Mouse (Mus musculus) heart, embryonic 11.5 days (tissue): Measurements from ENCODE around the gene Dnajc9. TPM values are rescaled to one million over a fixed set of nuclear protein-coding genes. Genes with fewer than 3 reads are reported as not detected.

Source experiments
- ATAC-seq: fragments of 200-750 bp; cut with Nextera tagmentation; replicated peaks from 2 replicates; pipeline ENCODE4 v1.8.0; 2017; ENCODE audit warnings: moderate library complexity; ENCODE audit not compliant: insufficient number of reproducible peaks, low FRiP score, low TSS enrichment
- H3K27ac ChIP-seq: fragments of 300-500 bp; sonication (generic); 2 replicates; pipeline ENCODE4 v1.5.1; 2014; ENCODE audit warnings: mild to moderate bottlenecking, low read depth, low read length
- H3K27me3 ChIP-seq: fragments of 300-500 bp; sonication (generic); 2 replicates; pipeline ENCODE4 v1.6.1; 2014; ENCODE audit warnings: mild to moderate bottlenecking, low read length, mixed read lengths; ENCODE audit not compliant: control insufficient read depth, insufficient read depth
- H3K36me3 ChIP-seq: fragments of 300-500 bp; sonication (generic); 2 replicates; pipeline ENCODE4 v1.6.1; 2014; ENCODE audit warnings: mild to moderate bottlenecking, low read length, moderate library complexity, mixed read lengths; ENCODE audit not compliant: control insufficient read depth, insufficient read depth
- H3K4me1 ChIP-seq: fragments of 300-500 bp; sonication (generic); 2 replicates; pipeline ENCODE4 v1.6.1; 2014; ENCODE audit warnings: low read length; ENCODE audit not compliant: control insufficient read depth, insufficient read depth
- H3K4me2 ChIP-seq: fragments of 300-500 bp; sonication (generic); 2 replicates; pipeline ENCODE4 v1.6.1; 2014; ENCODE audit warnings: mild to moderate bottlenecking, moderate library complexity
- H3K4me3 ChIP-seq: fragments of 300-500 bp; sonication (generic); 2 replicates; pipeline ENCODE4 v1.5.1; 2014; ENCODE audit warnings: low read depth, low read length
- H3K9ac ChIP-seq: fragments of 300-500 bp; sonication (generic); 2 replicates; pipeline ENCODE4 v1.6.1; 2014; ENCODE audit warnings: mild to moderate bottlenecking, low read depth, low read length, moderate library complexity
- H3K9me3 ChIP-seq: fragments of 300-500 bp; sonication (generic); replicated peaks from 2 replicates; pipeline ENCODE4 v1.6.1; 2016; ENCODE audit warnings: low read length; ENCODE audit not compliant: control insufficient read depth
- WGBS: fragments of 180-500 bp; shearing (Covaris S2); extraction: QIAGEN DNeasy Blood & Tissue Kit; methylation state at CpG from one replicate; pipeline ENCODE4 v1.1.7; 2014; ENCODE audit not compliant: insufficient replicate concordance; 5-methylcytosine and 5-hydroxymethylcytosine counted together
- polyA plus RNA-seq: library from polyadenylated mRNA; unstranded; fragments of >200 nt; fragmentation: Nextera tagmentation; extraction: Ambion mirVana; gene quantifications from 2 replicates; pipeline ENCODE4 v1.2.1, GENCODE M21; 2014

Gene Dnajc9
- polyA plus RNA-seq, 1 experiment from 2014 or later, result 76.4 TPM

DNA sequence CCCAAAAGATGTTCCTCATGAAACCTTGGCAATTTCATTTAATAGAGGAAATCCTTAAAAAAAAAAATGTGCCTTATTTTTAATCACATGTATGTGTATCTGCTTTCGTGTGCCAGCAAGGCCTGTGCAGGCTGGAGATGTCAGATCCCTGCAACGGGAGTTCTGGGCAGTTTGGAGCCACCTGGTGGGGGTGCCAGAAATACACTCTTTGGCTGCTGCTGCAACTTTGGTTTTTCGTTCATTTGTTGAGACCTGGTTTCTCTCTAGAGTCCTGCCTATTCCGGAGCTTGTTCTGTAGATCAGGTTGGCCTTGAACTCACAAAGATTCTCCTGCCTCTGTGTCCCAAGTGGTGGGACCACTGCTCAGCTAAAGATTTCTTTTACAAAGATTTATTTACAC is 10.2 kb upstream of the Dnajc9 start:
- ATAC-seq, result no peak; the same call in 1 of the 2 replicates
- Histone ChIP-seq H3K36me3 (no peaks in the 10 kb centered on the region), H3K27ac (no peak overlapping the region), H3K9ac (no peak overlapping the region), H3K4me2 (no peak overlapping the region), H3K4me3 (no peak overlapping the region), H3K9me3 (no peaks in the 10 kb centered on the region), H3K4me1 (no peaks in the 10 kb centered on the region), H3K27me3 (no peaks in the 10 kb centered on the region)
- WGBS, result 40% methylated on average over 4 of the region's 4 CpGs

DNA sequence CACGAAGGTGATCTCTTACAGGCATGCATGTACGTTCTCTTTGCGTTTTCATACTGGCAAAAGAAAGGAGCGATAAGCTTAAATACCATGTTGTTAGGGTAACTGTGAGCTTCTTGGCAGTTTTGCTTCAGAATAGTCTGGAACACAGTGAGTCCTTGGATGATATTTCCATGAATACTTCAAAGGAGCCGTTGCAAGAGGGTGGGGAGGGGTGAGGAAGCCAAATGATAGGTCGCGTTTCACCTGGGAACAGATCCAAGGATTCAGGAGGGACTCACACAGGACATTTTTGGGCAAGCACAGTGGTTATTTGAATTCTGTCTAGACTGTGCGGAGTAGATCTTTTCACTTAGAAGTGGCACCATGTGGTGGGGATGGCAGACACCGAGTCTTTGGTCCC is 8.5 kb upstream of the Dnajc9 start:
- Histone ChIP-seq H3K4me3 (no peak overlapping the region), H3K9ac (no peak overlapping the region), H3K4me1 (no peaks in the 10 kb centered on the region), H3K27me3 (no peaks in the 10 kb centered on the region), H3K27ac (no peak overlapping the region), H3K36me3 (no peaks in the 10 kb centered on the region), H3K4me2 (no peak overlapping the region), H3K9me3 (no peaks in the 10 kb centered on the region)
- WGBS, result 80% methylated on average over 9 of the region's 9 CpGs
- no peak for ATAC-seq

- WGBS, result under 1% methylated on average over 67 of the region's 68 CpGs
- Histone ChIP-seq H3K27ac (peak within 1 kb of the TSS; percentile 80), H3K27me3 (no peaks in the 10 kb centered on the region), H3K9ac (peak within 1 kb of the TSS; percentile 92), H3K4me1 (no peaks in the 10 kb centered on the region), H3K4me2 (peak within 1 kb of the TSS; percentile 73), H3K9me3 (no peaks in the 10 kb centered on the region), H3K4me3 (peak within 1 kb of the TSS; percentile 80), H3K36me3 (0 out of 2 replicates have a peak, but pooled peaks cover 5% of the 10 kb centered on the region)
- ATAC-seq, result peak; percentile 89
Measured at GRCm38 (mm10) chr14:20393205-20393913, 4.6 kb upstream of the Dnajc9 start, which contains the start of gene Mrps16. Gene Mrps16 (minus strand): TSS chr14:20393634.

DNA sequence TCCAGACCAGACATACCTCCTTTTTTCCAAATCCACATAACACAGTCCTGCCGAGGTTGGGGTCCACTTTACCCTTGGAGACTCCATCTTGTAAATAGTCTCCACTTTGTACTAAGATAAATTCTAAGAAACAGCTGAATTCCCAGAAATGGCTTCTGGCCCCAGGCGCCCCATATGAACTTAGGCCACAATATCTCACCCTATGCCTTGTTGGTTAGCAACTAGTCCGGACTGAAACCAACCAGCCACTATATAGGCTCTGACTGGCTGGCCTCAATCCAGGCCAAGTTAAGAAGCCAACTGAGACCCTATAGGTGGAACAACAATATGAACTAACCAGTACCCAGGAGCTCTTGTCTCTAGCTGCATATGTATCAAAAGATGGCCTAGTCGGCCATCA is 3.6 kb upstream of the Dnajc9 start:
- Histone ChIP-seq H3K9ac (no peak overlapping the region), H3K4me3 (peak overlapping the region; percentile 80; the same call in 1 of the 2 replicates), H3K4me1 (peaks cover 8% of the 10 kb centered on the region), H3K27me3 (no peaks in the 10 kb centered on the region), H3K36me3 (0 out of 2 replicates have a peak, but pooled peaks cover 5% of the 10 kb centered on the region), H3K27ac (no peak overlapping the region), H3K9me3 (no peaks in the 10 kb centered on the region), H3K4me2 (peak overlapping the region; percentile 73)
- no peak for ATAC-seq
- 77% methylated on average over 3 of the region's 4 CpGs for WGBS

DNA sequence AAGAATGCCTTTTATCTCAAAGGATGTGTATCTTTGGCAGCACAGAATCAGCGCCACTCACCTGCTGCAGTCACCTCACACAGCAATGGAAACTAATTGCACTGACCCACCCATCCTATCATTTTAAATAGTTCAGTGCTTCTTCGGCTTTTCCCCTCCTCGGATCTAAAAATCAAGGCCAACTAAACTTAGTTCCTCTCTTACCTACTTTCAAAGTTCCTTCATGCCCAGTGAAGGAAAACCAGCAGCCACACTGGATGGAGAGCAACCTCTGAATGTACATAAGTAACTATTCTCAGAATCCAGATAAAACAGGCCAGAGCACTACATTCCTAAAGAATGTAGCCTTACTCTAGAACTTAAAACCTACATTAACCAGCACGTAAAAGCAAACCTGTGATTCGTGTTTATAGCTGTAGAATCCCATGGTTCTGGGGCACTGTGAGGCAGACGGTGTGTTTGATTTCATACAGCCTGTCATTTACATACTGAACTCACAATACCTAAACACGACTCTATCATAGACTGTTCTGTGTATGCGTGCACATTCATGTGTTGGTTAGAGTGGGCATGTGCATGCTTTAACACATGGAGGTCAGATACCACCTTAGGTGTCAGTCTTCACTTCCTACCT is 853 bp upstream of the Dnajc9 start:
- no peak overlapping the region for H3K9ac ChIP-seq
- no peak for ATAC-seq
- no peaks in the 10 kb centered on the region for H3K9me3 ChIP-seq
- peak overlapping the region; percentile 84 for H3K4me3 ChIP-seq
- H3K27ac ChIP-seq, result no peak overlapping the region
- H3K4me2 ChIP-seq, result peak overlapping the region; percentile 84
- H3K36me3 ChIP-seq, result peaks cover 5% of the 10 kb centered on the region; the same call in 1 of the 2 replicates
- peaks cover 18% of the 10 kb centered on the region for H3K4me1 ChIP-seq
- 83% methylated on average over 8 of the region's 8 CpGs for WGBS
- H3K27me3 ChIP-seq, result no peaks in the 10 kb centered on the region

GRCm38 (mm10) chr14:20379753-20380430 is 8.8 kb downstream of the Dnajc9 start:
- 87% methylated on average over 9 of the region's 9 CpGs for WGBS
- Histone ChIP-seq H3K27ac (no peak overlapping the region), H3K4me3 (no peak overlapping the region), H3K4me1 (peaks cover 18% of the 10 kb centered on the region), H3K27me3 (no peaks in the 10 kb centered on the region), H3K36me3 (peaks cover 15% of the 10 kb centered on the region), H3K9ac (no peak overlapping the region), H3K9me3 (no peaks in the 10 kb centered on the region), H3K4me2 (no peak overlapping the region)
- no peak for ATAC-seq

GRCm38 (mm10) chr14:20379087-20379640 is 9.5 kb downstream of the Dnajc9 start:
- peaks cover 15% of the 10 kb centered on the region for H3K36me3 ChIP-seq
- H3K9me3 ChIP-seq, result no peaks in the 10 kb centered on the region
- no peak overlapping the region for H3K4me2 ChIP-seq
- no peak overlapping the region for H3K27ac ChIP-seq
- no peak overlapping the region for H3K4me3 ChIP-seq
- H3K27me3 ChIP-seq, result no peaks in the 10 kb centered on the region
- ATAC-seq, result no peak
- H3K4me1 ChIP-seq, result peaks cover 18% of the 10 kb centered on the region
- WGBS, result 86% methylated on average over 5 of the region's 5 CpGs
- H3K9ac ChIP-seq, result no peak overlapping the region

DNA sequence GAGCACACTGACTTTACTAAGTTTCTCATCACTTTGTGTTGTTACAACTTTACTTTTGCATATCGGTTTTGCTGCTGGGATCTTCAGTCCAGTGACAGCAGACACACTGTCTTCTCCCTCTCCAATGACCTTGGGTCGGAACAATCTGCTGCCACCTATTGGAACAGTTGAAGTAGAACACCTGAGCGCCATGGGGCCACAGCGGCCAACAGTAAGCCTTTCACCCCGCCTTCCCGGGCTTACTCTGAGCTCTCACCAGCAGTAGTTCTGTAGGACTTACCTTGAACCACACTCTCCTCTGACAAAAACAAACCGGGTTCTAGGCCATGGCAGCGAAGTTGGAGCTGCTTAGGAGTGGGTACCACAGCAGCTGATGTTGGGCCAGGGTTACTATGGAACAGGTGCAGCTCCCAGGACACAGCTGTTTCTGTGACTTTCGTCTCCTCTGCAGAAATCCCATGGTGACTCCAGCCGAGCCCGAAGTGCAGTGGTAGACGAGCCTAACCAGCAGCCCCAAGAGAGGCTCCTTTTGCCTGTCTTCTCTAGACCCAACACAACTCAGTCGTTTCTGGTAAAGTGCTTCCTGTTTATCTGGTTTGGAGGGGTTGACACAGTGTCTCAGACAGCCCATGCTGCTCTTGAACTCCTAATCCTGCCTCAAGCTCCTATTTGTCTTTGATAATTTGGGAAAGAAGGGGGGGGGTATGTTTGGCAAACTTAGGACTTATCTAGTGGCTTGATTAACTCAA is 10.2 kb downstream of the Dnajc9 start:
- Histone ChIP-seq H3K9me3 (no peaks in the 10 kb centered on the region), H3K27ac (no peak overlapping the region; the same call in 1 of the 2 replicates), H3K9ac (no peak overlapping the region), H3K4me1 (peaks cover 18% of the 10 kb centered on the region), H3K36me3 (peaks cover 15% of the 10 kb centered on the region), H3K4me2 (no peak overlapping the region; the same call in 1 of the 2 replicates), H3K4me3 (no peak overlapping the region), H3K27me3 (no peaks in the 10 kb centered on the region)
- peak; percentile 59; the same call in 1 of the 2 replicates for ATAC-seq
- WGBS, result 30% methylated on average over 13 of the region's 13 CpGs
